Mouse (Mus musculus) forebrain, embryonic 13.5 days (tissue): Measurements from ENCODE around the gene Mmp25. TPM values are rescaled to one million over a fixed set of nuclear protein-coding genes. Genes with fewer than 3 reads are reported as not detected.

Source experiments
- ATAC-seq: fragments of 200-750 bp; cut with Nextera tagmentation; 2 replicates; pipeline ENCODE4 v1.8.0; 2017
- H3K27ac ChIP-seq: fragments of 300-500 bp; sonication (generic); 2 replicates; pipeline ENCODE4 v1.5.1; 2015; ENCODE audit warnings: inconsistent platforms, mild to moderate bottlenecking, moderate library complexity
- H3K27me3 ChIP-seq: fragments of 300-500 bp; sonication (generic); 2 replicates; pipeline ENCODE4 v1.6.1; 2015; ENCODE audit warnings: mild to moderate bottlenecking, inconsistent platforms
- H3K36me3 ChIP-seq: fragments of 300-500 bp; sonication (generic); 2 replicates; pipeline ENCODE4 v1.6.1; 2015; ENCODE audit warnings: mild to moderate bottlenecking, inconsistent platforms; ENCODE audit not compliant: poor library complexity, severe bottlenecking
- H3K4me1 ChIP-seq: fragments of 300-500 bp; sonication (generic); 2 replicates; pipeline ENCODE4 v1.6.1; 2015; ENCODE audit warnings: inconsistent platforms
- H3K4me2 ChIP-seq: fragments of 300-500 bp; sonication (generic); 2 replicates; pipeline ENCODE4 v1.6.1; 2015; ENCODE audit warnings: inconsistent platforms, mild to moderate bottlenecking, moderate library complexity
- H3K4me3 ChIP-seq: fragments of 300-500 bp; sonication (generic); 2 replicates; pipeline ENCODE4 v1.5.1; 2015; ENCODE audit warnings: mild to moderate bottlenecking, inconsistent platforms
- H3K9ac ChIP-seq: fragments of 300-500 bp; sonication (generic); 2 replicates; pipeline ENCODE4 v1.6.1; 2015; ENCODE audit warnings: mild to moderate bottlenecking, inconsistent platforms
- H3K9me3 ChIP-seq: fragments of 300-500 bp; sonication (generic); replicated peaks from 2 replicates; pipeline ENCODE4 v1.6.1; 2016; ENCODE audit warnings: inconsistent platforms
- WGBS: fragments of 180-500 bp; shearing (Covaris S2); methylation state at CpG from one replicate; pipeline ENCODE4 v1.1.7; 2015; 5-methylcytosine and 5-hydroxymethylcytosine counted together
- polyA plus RNA-seq: library from polyadenylated mRNA; unstranded; fragments of >200 nt; fragmentation: Nextera tagmentation; extraction: Ambion mirVana; gene quantifications from 2 replicates; pipeline ENCODE4 v1.2.1, GENCODE M21; 2015

Mmp25 gene
- polyA plus RNA-seq, 1 experiment from 2014 or later, result 0.87 TPM

DNA sequence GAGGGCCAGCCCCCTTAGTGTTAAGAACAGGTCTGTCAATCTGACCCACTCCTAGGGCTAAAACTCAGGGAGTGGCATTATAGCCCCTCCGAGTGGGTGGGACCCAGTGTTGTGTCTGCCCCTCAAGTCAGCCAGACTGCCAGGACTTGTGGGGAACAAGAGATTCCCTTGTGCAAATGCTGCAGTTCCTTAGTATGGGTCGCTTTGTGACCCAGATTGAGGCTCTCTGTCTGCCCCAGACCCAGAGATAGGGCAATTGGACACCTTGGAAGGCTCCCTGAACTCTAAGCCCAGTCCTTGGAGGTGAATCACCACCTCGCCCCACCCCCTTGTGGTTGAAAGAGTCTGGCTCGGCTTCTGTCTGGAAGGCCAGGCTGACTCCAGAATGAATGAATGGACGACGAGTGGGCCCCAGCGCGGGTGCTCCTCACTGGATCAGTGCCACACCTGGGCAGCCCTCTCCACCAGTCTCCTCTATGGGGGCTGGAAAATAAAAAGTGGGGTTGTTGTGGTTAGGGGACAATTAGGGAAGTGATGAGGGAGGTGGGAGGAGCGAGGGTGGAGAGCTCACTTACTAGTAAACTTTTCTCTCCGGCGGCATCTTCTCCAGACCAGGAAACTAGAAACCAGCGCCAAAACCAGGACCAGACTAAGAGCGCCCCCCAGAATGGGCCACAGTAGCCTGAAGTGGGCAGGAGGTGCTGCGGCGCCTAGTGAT is 30.6 kb upstream of the Mmp25 start:
- Histone ChIP-seq H3K36me3 (no peaks in the 10 kb centered on the region), H3K27ac (no peak overlapping the region), H3K27me3 (peaks cover 54% of the 10 kb centered on the region), H3K9me3 (no peaks in the 10 kb centered on the region), H3K9ac (0 out of 2 replicates have a peak overlapping the region, but pooled peaks have one; percentile 69), H3K4me2 (peak overlapping the region; percentile 91), H3K4me3 (peak overlapping the region; percentile 49), H3K4me1 (peaks cover 49% of the 10 kb centered on the region)
- 13% methylated on average over 15 of the region's 15 CpGs for WGBS
- no peak for ATAC-seq

DNA sequence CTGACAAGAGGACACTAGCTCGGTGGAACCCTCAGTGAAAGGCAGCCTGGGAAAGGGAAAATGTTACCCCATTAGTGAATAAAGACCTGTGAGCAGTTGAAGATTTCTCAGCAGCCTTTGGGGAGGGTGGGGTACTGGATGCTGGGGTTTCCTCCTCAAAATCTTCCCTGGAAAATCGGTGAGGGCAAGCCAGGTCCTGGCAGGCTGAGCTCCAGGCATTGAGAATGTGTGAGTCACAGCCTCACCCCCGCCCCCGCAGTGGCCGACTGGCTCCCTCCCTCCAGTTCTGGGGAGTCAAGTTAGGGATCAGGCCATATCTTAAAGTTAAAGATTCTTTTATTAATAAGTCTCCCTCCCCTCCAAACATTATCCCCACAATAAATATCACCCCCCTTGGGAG is 30.1 kb upstream of the Mmp25 start:
- no peak for ATAC-seq
- Histone ChIP-seq H3K4me2 (peak overlapping the region; percentile 91), H3K4me1 (peaks cover 49% of the 10 kb centered on the region), H3K9ac (no peak overlapping the region), H3K36me3 (peaks cover 4% of the 10 kb centered on the region), H3K27ac (no peak overlapping the region), H3K27me3 (peaks cover 48% of the 10 kb centered on the region), H3K9me3 (no peaks in the 10 kb centered on the region), H3K4me3 (no peak overlapping the region)
- whole genome bisulfite sequencing, result 55% methylated on average over 5 of the region's 5 CpGs

DNA sequence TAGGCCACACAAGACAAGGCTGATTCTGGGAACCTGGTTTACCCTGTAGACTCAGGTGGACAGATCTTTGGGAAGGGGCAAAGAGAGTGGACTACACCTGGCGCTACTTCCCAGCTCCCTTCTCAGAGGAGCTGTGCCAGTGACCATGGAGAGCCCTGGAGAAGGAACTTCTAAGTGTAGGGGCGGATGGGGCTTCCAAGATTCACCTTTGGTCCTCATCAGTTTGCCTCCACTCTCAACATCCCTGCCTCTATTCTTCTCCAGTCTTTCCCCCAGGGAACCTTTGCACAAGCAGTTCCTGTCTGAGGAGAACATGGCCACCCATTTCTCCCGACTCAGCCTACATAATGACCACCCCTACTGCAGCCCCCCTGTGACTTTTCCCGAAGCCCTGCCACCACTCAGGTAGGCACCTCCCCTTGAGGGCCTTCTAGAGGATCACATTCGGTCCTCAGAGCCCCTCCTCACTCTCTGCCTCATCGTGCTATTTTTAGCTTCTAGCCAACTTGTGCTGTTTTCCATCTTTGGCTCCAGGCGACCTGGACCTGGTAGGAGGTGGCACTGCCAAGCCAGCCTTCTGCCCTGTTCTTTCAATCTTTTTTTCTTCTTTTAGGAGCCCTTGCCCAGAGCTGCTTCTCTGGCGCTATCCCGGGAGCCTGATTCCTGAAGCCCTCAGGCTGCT is 29.3 kb upstream of the Mmp25 start:
- Histone ChIP-seq H3K4me1 (peaks cover 47% of the 10 kb centered on the region), H3K27me3 (peaks cover 41% of the 10 kb centered on the region), H3K4me2 (peak overlapping the region; percentile 67), H3K36me3 (peaks cover 11% of the 10 kb centered on the region), H3K4me3 (peak overlapping the region; percentile 64), H3K27ac (no peak overlapping the region), H3K9me3 (no peaks in the 10 kb centered on the region), H3K9ac (peak overlapping the region; percentile 66)
- 48% methylated on average over 9 of the region's 9 CpGs for WGBS
- ATAC-seq, result no peak

DNA sequence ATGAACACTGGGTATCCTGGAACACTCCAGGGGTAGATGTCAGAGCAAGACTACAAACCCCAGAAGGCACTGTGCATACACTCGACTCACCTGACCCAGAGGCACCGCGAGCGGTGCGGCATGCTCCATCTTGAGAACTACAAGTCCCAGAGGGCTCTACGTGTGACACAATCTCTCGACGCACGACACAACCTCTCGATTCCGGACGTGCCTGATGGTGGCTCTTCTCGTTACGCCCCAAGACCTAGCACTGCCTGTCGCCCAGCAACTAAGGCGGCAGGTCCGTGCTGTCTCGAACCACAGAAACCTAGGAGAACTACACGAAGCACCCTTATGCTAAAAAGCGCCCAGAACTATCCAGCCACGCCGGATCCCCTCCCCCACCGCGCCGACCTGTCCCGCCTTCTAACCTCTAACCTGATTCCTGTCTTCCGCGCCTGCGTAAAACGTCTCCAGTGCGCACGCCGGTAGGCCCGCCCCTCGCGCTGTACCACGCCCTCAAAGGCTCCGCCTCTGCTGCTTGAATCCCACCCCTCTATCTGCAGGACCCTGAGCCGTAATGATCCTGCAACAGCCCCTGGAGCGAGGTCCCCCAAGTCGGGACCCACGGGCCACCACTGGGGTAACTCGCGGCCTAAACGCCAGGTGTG is 28.5 kb upstream of the Mmp25 start, which contains the start of the genes Hcfc1r1 and Thoc6:
TSS of gene Hcfc1r1 (plus strand) at position 173 of the 650 bp plus-strand sequence.
TSS of gene Thoc6 (minus strand) at position 459 of the 650 bp plus-strand sequence.
- Histone ChIP-seq H3K36me3 (peaks cover 20% of the 10 kb centered on the region), H3K27ac (0 out of 2 replicates have a peak within 1 kb of the TSS, but pooled peaks have one; percentile 38), H3K4me2 (peak within 1 kb of the TSS; percentile 67), H3K4me1 (peaks cover 43% of the 10 kb centered on the region), H3K9ac (peak within 1 kb of the TSS; percentile 66), H3K9me3 (no peaks in the 10 kb centered on the region), H3K4me3 (peak within 1 kb of the TSS; percentile 64), H3K27me3 (peaks cover 32% of the 10 kb centered on the region)
- peak; percentile 96 for ATAC-seq
- under 1% methylated on average over 45 of the region's 45 CpGs for WGBS

DNA sequence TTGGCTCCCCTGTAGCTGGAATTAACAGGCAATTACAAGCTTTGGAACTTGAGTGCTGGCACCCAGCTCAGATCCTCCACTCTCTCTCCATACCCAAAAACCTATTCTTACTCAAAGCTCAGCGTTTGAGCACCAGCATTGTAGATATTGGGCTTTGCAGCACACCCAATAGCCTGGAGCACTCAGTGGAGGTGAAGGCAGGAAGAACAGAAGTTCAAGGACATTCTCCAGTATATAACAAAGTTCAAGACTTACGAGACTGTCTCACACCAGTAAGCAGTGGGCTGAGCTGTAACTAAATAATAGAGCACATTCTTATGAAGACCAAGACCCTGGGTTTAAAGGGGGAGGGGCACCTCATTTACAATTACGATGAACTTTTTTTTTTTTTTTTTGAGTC is 27.7 kb upstream of the Mmp25 start:
- ATAC-seq, result no peak

DNA sequence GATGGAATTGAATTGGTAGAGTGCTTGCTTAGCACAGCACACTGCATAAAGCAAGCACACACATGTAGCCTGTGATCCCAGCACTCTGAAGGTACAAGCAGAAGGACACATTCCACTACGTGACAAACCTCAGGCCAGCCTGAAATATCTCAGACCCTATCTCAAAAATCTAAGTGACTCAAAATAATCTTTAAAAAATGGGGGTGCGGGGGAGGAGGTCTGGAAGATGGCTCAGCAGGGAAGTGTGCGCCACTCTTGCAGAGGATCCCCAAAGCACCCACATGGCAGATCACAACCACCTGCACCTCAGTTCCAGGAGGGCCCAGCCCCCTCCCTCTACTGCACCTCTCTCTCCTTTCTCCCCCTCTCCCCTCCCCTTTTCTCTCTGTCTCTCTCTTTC is 26.4 kb upstream of the Mmp25 start:
- WGBS, result 98% methylated on average over 3 of the region's 3 CpGs
- H3K27me3 ChIP-seq, result peaks cover 20% of the 10 kb centered on the region

More for the DNA sequence above, 27.7 kb upstream of the Mmp25 start:
- 64% methylated on average over 3 of the region's 3 CpGs for WGBS
- peaks cover 28% of the 10 kb centered on the region for H3K36me3 ChIP-seq
- H3K9ac ChIP-seq, result no peak overlapping the region
- peaks cover 26% of the 10 kb centered on the region for H3K27me3 ChIP-seq
- H3K27ac ChIP-seq, result no peak overlapping the region
- no peaks in the 10 kb centered on the region for H3K9me3 ChIP-seq
- peak overlapping the region; percentile 64 for H3K4me3 ChIP-seq
- H3K4me2 ChIP-seq, result peak overlapping the region; percentile 67
- H3K4me1 ChIP-seq, result peaks cover 42% of the 10 kb centered on the region

DNA sequence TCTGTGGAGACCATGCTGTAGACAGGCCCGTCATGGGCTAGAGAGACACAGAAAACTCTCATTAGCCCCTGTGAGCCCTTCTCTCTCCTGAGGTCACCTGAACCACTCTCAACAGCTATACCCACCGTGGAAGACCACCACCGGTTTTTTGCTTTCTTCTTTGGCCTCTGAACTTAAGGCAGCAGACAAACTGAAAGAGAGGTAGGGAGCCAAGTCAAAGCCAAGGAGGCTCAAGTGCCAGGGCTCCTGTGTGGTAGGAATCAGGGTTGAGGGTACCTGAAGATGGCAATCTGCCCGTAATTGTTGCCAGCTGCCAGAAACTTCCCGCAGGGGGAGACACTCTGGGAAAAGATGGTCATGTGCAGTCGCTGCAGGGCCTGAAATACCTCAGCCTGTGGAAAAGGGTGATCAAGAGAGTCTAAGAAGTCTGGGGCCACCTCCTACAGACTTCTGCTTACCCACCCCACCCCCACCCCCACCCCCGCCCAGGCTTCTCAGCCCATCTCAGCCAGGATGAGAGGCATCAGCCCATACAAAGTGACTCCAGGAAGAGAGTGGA is 25.5 kb upstream of the Mmp25 start:
- H3K27ac ChIP-seq, result no peak overlapping the region

More for the DNA sequence above, 26.4 kb upstream of the Mmp25 start:
- H3K9me3 ChIP-seq, result no peaks in the 10 kb centered on the region
- no peak overlapping the region for H3K4me3 ChIP-seq
- peaks cover 40% of the 10 kb centered on the region for H3K36me3 ChIP-seq
- ATAC-seq, result no peak
- no peak overlapping the region for H3K9ac ChIP-seq
- H3K27ac ChIP-seq, result no peak overlapping the region
- peaks cover 32% of the 10 kb centered on the region for H3K4me1 ChIP-seq
- H3K4me2 ChIP-seq, result no peak overlapping the region

DNA sequence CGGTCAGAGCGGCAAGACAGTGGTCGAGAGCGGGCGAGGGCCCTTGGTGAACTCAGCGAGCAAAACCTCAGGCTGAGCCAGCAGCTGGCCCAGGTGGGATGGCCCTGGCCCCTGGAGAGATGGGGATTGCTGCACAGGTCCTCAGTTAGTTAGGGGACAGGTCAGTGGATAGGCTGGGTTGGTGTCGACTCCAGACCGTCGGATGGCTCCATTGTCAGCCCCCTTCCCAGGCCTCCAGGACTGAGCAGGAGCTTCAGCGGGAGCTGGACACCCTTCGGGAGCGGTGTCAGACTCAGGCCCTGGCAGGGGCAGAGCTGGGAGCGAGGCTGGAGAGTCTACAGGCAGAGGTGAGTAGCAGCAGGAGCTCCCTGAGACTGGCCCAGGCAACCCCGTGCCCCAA is 20.4 kb upstream of the Mmp25 start:
- no peak overlapping the region for H3K9ac ChIP-seq

More for the DNA sequence above, 25.5 kb upstream of the Mmp25 start:
- Histone ChIP-seq H3K4me3 (no peak overlapping the region), H3K4me2 (no peak overlapping the region), H3K9me3 (no peaks in the 10 kb centered on the region), H3K36me3 (peaks cover 44% of the 10 kb centered on the region), H3K27me3 (peaks cover 11% of the 10 kb centered on the region), H3K4me1 (peaks cover 23% of the 10 kb centered on the region), H3K9ac (no peak overlapping the region)
- 88% methylated on average over 7 of the region's 7 CpGs for WGBS
- ATAC-seq, result no peak

DNA sequence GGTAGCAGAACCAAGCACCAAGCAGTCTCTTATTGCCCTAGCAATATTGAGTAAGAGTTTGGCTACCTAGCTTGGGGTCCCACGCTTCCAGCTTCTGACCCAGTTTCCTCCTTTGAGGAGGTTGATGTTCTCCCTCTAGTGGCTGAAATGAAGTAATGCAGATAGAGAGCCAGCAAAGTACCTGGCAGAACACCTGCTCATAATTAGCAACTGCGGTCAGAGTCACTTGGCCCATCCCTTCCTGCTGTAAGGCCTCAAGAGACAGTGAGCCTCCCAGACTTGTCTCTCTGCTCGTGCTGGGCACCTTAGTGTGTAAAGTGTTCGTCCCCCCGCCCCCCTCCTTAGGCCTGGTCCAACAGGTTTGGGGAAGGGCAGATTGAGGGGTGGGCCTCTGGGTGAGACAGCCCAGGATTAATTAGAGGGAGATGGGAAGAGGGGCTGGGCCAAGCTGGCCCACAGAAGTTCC is 19.5 kb upstream of the Mmp25 start:
- H3K36me3 ChIP-seq, result peaks cover 34% of the 10 kb centered on the region
- peaks cover 41% of the 10 kb centered on the region for H3K27me3 ChIP-seq
- ATAC-seq, result peak; percentile 54
- no peak overlapping the region for H3K9ac ChIP-seq
- no peak overlapping the region for H3K4me3 ChIP-seq
- peaks cover 3% of the 10 kb centered on the region; the same call in 1 of the 2 replicates for H3K4me1 ChIP-seq
- no peak overlapping the region for H3K4me2 ChIP-seq
- no peak overlapping the region for H3K27ac ChIP-seq
- no peaks in the 10 kb centered on the region for H3K9me3 ChIP-seq
- WGBS, result 10% methylated on average over 5 of the region's 5 CpGs

More for the DNA sequence above, 20.4 kb upstream of the Mmp25 start:
- no peak overlapping the region for H3K4me3 ChIP-seq
- WGBS, result 74% methylated on average over 14 of the region's 14 CpGs
- peaks cover 44% of the 10 kb centered on the region for H3K36me3 ChIP-seq
- H3K4me1 ChIP-seq, result no peaks in the 10 kb centered on the region
- no peak; the same call in 1 of the 2 replicates for ATAC-seq
- no peaks in the 10 kb centered on the region for H3K9me3 ChIP-seq
- H3K27ac ChIP-seq, result no peak overlapping the region
- peaks cover 31% of the 10 kb centered on the region for H3K27me3 ChIP-seq
- no peak overlapping the region for H3K4me2 ChIP-seq

DNA sequence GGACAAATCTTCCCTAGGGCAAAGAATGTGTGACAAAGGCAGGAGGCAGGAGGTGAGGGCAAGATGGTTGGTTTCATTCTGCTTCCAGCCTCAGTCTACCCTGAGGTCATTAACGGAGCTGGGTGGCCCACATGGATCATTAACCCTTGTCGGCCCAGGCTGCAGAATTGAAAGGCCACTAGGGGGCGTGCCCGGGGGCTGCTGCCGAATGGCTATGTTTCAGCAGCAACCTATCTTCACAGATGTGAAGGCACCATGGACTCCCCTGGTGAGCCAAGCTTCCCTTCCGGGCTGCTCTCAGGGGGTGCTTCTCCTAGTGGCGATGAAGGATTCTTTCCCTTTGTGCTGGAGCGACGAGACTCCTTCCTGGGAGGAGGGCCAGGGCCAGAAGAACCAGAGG is 16.4 kb upstream of the Mmp25 start:
- no peaks in the 10 kb centered on the region for H3K9me3 ChIP-seq
- ATAC-seq, result no peak

DNA sequence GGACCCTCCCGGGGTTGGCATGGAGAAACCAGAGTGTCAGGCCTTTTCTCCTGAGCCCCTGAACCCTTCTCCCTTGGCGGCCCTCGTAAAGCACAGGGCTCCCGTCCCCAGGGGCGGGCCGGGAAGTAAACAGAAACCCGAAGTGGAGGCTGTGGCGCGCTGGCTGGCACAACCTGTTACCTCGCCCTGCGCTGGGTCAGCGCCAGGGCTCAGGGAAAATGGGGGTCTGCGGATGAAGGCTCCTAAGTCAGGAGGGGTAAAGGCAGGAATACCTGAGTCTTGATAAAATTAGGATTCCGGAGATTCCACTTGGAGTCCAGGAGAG is 15.8 kb upstream of the Mmp25 start:
- H3K27me3 ChIP-seq, result peaks cover 52% of the 10 kb centered on the region
- H3K9me3 ChIP-seq, result no peaks in the 10 kb centered on the region
- H3K4me2 ChIP-seq, result peak overlapping the region; percentile 7; the same call in 1 of the 2 replicates
- H3K4me1 ChIP-seq, result peaks cover 3% of the 10 kb centered on the region; the same call in 1 of the 2 replicates
- no peaks in the 10 kb centered on the region for H3K36me3 ChIP-seq
- H3K9ac ChIP-seq, result no peak overlapping the region
- no peak for ATAC-seq
- WGBS, result 2% methylated on average over 14 of the region's 14 CpGs
- H3K27ac ChIP-seq, result no peak overlapping the region
- no peak overlapping the region for H3K4me3 ChIP-seq

More for the DNA sequence above, 16.4 kb upstream of the Mmp25 start:
- Histone ChIP-seq H3K4me1 (peaks cover 3% of the 10 kb centered on the region; the same call in 1 of the 2 replicates), H3K9ac (no peak overlapping the region), H3K4me3 (no peak overlapping the region), H3K27me3 (peaks cover 52% of the 10 kb centered on the region), H3K27ac (no peak overlapping the region), H3K4me2 (no peak overlapping the region), H3K36me3 (peaks cover 4% of the 10 kb centered on the region)
- under 1% methylated on average over 9 of the region's 9 CpGs for WGBS
